Mouse (Mus musculus): ENCODE measurements at regions not wholly inside any gene's neighbourhood (a gene's known extent, or its start where the extent isn't known, plus 50 kb on each side); places are given as distances from the start of the nearest gene placed in this dataset.

GRCm38 (mm10) chr5:148649123-148649522 lies 96.5 kb upstream of the Ubl3 start:
- Histone ChIP-seq H3K27me3 (ENCODE audit: control insufficient read depth, insufficient read depth, low read length) (no peaks in the 10 kb centered on the region), H3K36me3 (ENCODE audit: control insufficient read depth, insufficient read depth, low read length) (no peaks in the 10 kb centered on the region), H3K4me3 (ENCODE audit: extremely low read depth, insufficient read depth, insufficient read length) (no peak overlapping the region), H3K27ac (ENCODE audit: insufficient read depth, low read length) (no peak overlapping the region), H3K4me1 (ENCODE audit: control insufficient read depth, insufficient read depth, insufficient read length) (no peaks in the 10 kb centered on the region)
- no peak for TF ChIP-seq CTCF (IDR thresholded peaks at IDR 0.05; ENCODE audit: extremely low read depth, insufficient read depth, insufficient read length, insufficient replicate concordance)
- TF ChIP-seq POLR2A (IDR thresholded peaks at IDR 0.05; ENCODE audit: low read depth, low read length), result no peak
- DNase-seq (ENCODE audit: low read depth in 1 of 2, low spot score in 2 of 2), result no peak
- WGBS, result 86% methylated on average over 9 of the region's 9 CpGs

- TF ChIP-seq CTCF (IDR thresholded peaks at IDR 0.05; ENCODE audit: extremely low read depth, insufficient read depth, insufficient read length, insufficient replicate concordance) (no peak), POLR2A (IDR thresholded peaks at IDR 0.05; ENCODE audit: low read depth, low read length) (no peak)
- no peak overlapping the region for H3K27ac ChIP-seq (ENCODE audit: insufficient read depth, low read length)
- H3K4me3 ChIP-seq (ENCODE audit: extremely low read depth, insufficient read depth, insufficient read length), result no peak overlapping the region
- 36% methylated on average over 2 of the region's 2 CpGs for WGBS
- DNase-seq (ENCODE audit: low read depth in 1 of 2, low spot score in 2 of 2), result no peak
- H3K27me3 ChIP-seq (ENCODE audit: control insufficient read depth, insufficient read depth, low read length), result no peaks in the 10 kb centered on the region
- H3K4me1 ChIP-seq (ENCODE audit: control insufficient read depth, insufficient read depth, insufficient read length), result no peaks in the 10 kb centered on the region
- no peaks in the 10 kb centered on the region for H3K36me3 ChIP-seq (ENCODE audit: control insufficient read depth, insufficient read depth, low read length)
These were observed 95.1 kb upstream of the Ubl3 start for GRCm38 (mm10) chr5:148647644-148648043.

DNA sequence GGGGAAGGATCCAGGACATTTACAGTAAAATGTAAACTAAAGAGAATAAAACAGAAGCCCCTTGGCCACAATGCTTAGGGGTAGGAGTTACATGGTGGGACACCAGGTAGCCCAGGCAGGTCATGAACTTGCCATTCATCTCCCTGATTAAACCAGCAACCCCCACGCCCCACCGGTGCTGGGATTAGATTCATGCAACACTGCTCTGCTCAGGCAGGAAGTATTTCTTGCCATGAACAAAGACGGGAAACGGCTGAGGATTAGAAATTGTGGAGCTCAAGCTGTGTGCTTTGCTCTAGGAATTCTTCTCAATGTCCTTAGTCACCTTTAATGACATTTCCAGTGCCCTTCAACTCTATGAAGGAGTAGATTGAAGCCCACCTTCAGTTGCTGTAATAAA lies 93.2 kb upstream of the Ubl3 start:
- Histone ChIP-seq H3K4me3 (ENCODE audit: extremely low read depth, insufficient read depth, insufficient read length) (no peak overlapping the region), H3K27ac (ENCODE audit: insufficient read depth, low read length) (no peak overlapping the region), H3K36me3 (ENCODE audit: control insufficient read depth, insufficient read depth, low read length) (no peaks in the 10 kb centered on the region), H3K27me3 (ENCODE audit: control insufficient read depth, insufficient read depth, low read length) (no peaks in the 10 kb centered on the region), H3K4me1 (ENCODE audit: control insufficient read depth, insufficient read depth, insufficient read length) (no peaks in the 10 kb centered on the region)
- DNase-seq (ENCODE audit: low read depth in 1 of 2, low spot score in 2 of 2), result no peak
- TF ChIP-seq CTCF (IDR thresholded peaks at IDR 0.05; ENCODE audit: extremely low read depth, insufficient read depth, insufficient read length, insufficient replicate concordance) (no peak), POLR2A (IDR thresholded peaks at IDR 0.05; ENCODE audit: low read depth, low read length) (no peak)
- 69% methylated on average over 4 of the region's 4 CpGs for WGBS

DNA sequence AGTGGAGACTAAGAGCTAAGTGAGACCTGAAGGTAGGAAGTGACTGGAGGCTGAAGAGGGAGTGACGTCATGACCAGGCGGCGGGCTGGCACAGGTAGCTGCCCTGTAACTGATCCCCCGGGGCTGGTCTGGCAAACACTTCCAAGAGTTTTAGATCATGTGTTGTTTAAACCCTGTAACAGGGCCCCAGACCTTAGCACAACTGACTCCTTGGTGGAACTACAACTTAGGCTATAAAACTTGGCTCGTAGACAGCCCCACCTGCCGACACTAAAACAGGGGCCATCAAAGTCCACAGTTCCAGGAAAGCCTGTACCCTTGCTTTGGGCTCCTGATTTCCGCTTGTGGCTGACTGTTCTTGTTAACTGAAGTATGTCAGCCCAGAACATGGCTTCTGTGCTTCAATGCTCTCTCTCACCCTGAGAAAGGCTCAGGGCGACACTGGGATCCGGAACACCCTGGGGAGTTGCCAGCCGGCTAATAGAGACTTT lies 92.6 kb upstream of the Ubl3 start:
- Histone ChIP-seq H3K4me3 (ENCODE audit: extremely low read depth, insufficient read depth, insufficient read length) (no peak overlapping the region; the same call in 1 of the 2 replicates), H3K27ac (ENCODE audit: insufficient read depth, low read length) (no peak overlapping the region), H3K27me3 (ENCODE audit: control insufficient read depth, insufficient read depth, low read length) (no peaks in the 10 kb centered on the region), H3K36me3 (ENCODE audit: control insufficient read depth, insufficient read depth, low read length) (no peaks in the 10 kb centered on the region), H3K4me1 (ENCODE audit: control insufficient read depth, insufficient read depth, insufficient read length) (no peaks in the 10 kb centered on the region)
- TF ChIP-seq POLR2A (IDR thresholded peaks at IDR 0.05; ENCODE audit: low read depth, low read length) (no peak), CTCF (IDR thresholded peaks at IDR 0.05; ENCODE audit: extremely low read depth, insufficient read depth, insufficient read length, insufficient replicate concordance) (no peak)
- 57% methylated on average over 10 of the region's 10 CpGs for WGBS
- no peak for DNase-seq (ENCODE audit: low read depth in 1 of 2, low spot score in 2 of 2)

- no peak overlapping the region for H3K4me3 ChIP-seq (ENCODE audit: extremely low read depth, insufficient read depth, insufficient read length)
- H3K27me3 ChIP-seq (ENCODE audit: control insufficient read depth, insufficient read depth, low read length), result no peaks in the 10 kb centered on the region
- no peaks in the 10 kb centered on the region for H3K4me1 ChIP-seq (ENCODE audit: control insufficient read depth, insufficient read depth, insufficient read length)
- no peak overlapping the region for H3K27ac ChIP-seq (ENCODE audit: insufficient read depth, low read length)
- DNase-seq (ENCODE audit: low read depth in 1 of 2, low spot score in 2 of 2), result no peak
- H3K36me3 ChIP-seq (ENCODE audit: control insufficient read depth, insufficient read depth, low read length), result no peaks in the 10 kb centered on the region
- TF ChIP-seq POLR2A (IDR thresholded peaks at IDR 0.05; ENCODE audit: low read depth, low read length), result no peak
- TF ChIP-seq CTCF (IDR thresholded peaks at IDR 0.05; ENCODE audit: extremely low read depth, insufficient read depth, insufficient read length, insufficient replicate concordance), result no peak
- 96% methylated on average over 7 of the region's 7 CpGs for WGBS
These were observed 91.8 kb upstream of the Ubl3 start for GRCm38 (mm10) chr5:148644345-148644744.

DNA sequence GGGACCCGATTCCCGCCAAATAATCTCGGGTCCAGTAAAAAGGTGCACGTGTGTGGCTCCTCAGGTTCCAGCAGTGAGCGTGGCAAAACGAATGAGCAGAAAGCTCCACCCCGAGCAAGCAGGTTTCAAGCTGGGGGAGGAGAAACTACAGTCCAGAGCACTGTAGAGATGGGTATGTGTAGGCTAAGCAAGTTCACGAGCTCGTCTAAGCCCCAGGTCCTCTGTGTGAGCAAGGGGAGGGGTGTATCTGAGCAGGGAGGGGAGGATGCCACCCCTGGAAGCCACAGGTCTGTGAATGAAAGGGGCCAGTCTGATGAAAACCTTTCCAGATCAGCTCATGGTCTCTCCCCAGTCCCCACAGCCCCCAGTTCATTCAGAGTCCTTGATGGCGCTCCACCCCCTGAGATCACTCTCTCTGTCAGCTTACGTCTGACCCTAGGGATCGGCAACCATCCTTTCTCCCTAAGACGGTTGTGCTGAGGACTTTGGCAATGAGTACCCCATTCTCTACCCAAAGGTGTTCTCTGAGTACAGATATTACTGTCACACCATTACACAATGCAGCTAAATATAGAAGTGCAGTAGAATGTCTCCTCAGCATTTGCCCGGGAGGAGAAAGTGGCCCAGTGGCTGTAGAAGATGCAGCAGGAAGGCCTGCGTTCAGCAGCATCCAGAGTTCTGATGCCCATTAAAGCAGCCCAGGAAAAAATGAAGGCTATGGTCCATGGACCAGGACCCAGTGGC lies 89.2 kb upstream of the Ubl3 start:
- H3K4me3 ChIP-seq (ENCODE audit: extremely low read depth, insufficient read depth, insufficient read length), result no peak overlapping the region
- H3K4me1 ChIP-seq (ENCODE audit: control insufficient read depth, insufficient read depth, insufficient read length), result no peaks in the 10 kb centered on the region
- WGBS, result 84% methylated on average over 15 of the region's 15 CpGs
- DNase-seq (ENCODE audit: low read depth in 1 of 2, low spot score in 2 of 2), result no peak
- H3K36me3 ChIP-seq (ENCODE audit: control insufficient read depth, insufficient read depth, low read length), result no peaks in the 10 kb centered on the region
- TF ChIP-seq CTCF (IDR thresholded peaks at IDR 0.05; ENCODE audit: extremely low read depth, insufficient read depth, insufficient read length, insufficient replicate concordance) (no peak), POLR2A (IDR thresholded peaks at IDR 0.05; ENCODE audit: low read depth, low read length) (no peak)
- H3K27ac ChIP-seq (ENCODE audit: insufficient read depth, low read length), result no peak overlapping the region
- H3K27me3 ChIP-seq (ENCODE audit: control insufficient read depth, insufficient read depth, low read length), result no peaks in the 10 kb centered on the region

DNA sequence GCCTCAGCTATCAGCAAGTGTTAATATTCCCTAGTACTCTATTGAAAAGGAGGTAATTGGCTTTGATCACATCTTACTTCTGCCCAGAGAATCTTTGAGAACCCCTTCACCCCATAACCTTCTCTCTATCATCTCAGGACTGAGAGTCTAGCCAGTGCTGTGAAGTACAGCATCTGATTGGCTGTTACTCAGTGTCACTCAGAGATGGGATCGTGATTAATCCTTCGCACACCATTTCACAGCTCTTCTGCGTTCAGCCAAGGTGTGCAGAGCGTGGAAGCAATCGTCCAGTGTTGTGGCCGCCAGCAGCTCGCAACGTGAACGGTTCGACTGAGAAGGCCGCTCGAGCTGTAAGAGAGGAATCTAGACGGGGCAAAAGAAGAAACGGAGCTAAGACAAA lies 87.9 kb upstream of the Ubl3 start:
- Histone ChIP-seq H3K4me3 (ENCODE audit: extremely low read depth, insufficient read depth, insufficient read length) (no peak overlapping the region), H3K27ac (ENCODE audit: insufficient read depth, low read length) (no peak overlapping the region), H3K27me3 (ENCODE audit: control insufficient read depth, insufficient read depth, low read length) (no peaks in the 10 kb centered on the region), H3K4me1 (ENCODE audit: control insufficient read depth, insufficient read depth, insufficient read length) (no peaks in the 10 kb centered on the region), H3K36me3 (ENCODE audit: control insufficient read depth, insufficient read depth, low read length) (no peaks in the 10 kb centered on the region)
- DNase-seq (ENCODE audit: low read depth in 1 of 2, low spot score in 2 of 2), result no peak
- TF ChIP-seq CTCF (IDR thresholded peaks at IDR 0.05; ENCODE audit: extremely low read depth, insufficient read depth, insufficient read length, insufficient replicate concordance), result no peak
- no peak for TF ChIP-seq POLR2A (IDR thresholded peaks at IDR 0.05; ENCODE audit: low read depth, low read length)
- WGBS, result 72% methylated on average over 13 of the region's 14 CpGs

Measured in spleen, adult 2 months (tissue).